ENCODE assay signal across 8 mouse cellular contexts in the genomic region with DNA sequence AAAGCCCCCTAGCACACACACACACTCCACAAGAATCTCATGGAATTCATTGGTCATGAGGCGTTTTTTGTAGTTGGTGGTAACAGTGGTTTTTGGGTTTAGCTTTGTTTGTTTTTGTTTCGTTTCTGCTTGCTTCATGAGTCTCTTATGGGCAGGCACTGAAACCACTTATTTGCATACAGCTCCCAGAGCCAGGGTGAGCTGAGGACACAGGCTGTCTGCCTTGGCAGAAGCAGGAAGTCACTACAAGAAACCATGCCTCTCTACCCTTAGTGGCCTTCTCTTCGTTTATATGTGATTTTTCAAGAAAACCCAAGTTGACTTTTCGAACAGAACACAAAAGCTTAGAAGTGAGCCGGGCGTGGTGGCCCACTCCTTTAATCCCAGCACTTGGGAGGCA.
DNase-seq lines count a peak whose midpoint lies in the region; ATAC-seq and TF ChIP-seq lines count a peak whose summit lies in the region.

No protein-coding gene starts in this region.

- intact Hi-C loops in left cerebral cortex, postnatal 14 days (cut with DNase I), result no loop called here
- intact Hi-C loops in left cerebral cortex, postnatal 36 days (cut with DNase I), result no loop called here

- H3K27me3 ChIP-seq in kidney, adult 2 months (replicated peaks; ENCODE audit: control insufficient read depth, insufficient read depth, low read length), result no peaks in the 10 kb centered on the region
- H3K27me3 ChIP-seq in forebrain, embryonic 14.5 days (replicated peaks; ENCODE audit: control insufficient read depth, insufficient read depth, low read length), result no peaks in the 10 kb centered on the region

- no peak overlapping the region for H3K4me3 ChIP-seq in kidney, adult 2 months (ENCODE audit: insufficient read depth, low read depth, low read length)
- H3K4me3 ChIP-seq in forebrain, embryonic 14.5 days (ENCODE audit: low read depth, low read length), result no peak overlapping the region

- peak; percentile 99 for ATAC-seq in megakaryocyte progenitor cell, adult 5-6 weeks (replicated peaks; ENCODE audit: poor library complexity)
- ATAC-seq in forebrain, embryonic 14.5 days, result no peak

- no peaks in the 10 kb centered on the region for H3K36me3 ChIP-seq in kidney, adult 2 months (ENCODE audit: control insufficient read depth, insufficient read depth, low read length)
- no peaks in the 10 kb centered on the region for H3K36me3 ChIP-seq in forebrain, embryonic 14.5 days (ENCODE audit: control insufficient read depth, insufficient read depth, low read length)

- H3K9me3 ChIP-seq in forebrain, embryonic 14.5 days (replicated peaks; ENCODE audit: control insufficient read depth, low read length), result no peaks in the 10 kb centered on the region

- DNase-seq in left cerebral cortex, postnatal 14 days (ENCODE audit: low spot score in 2 of 2), result peak; percentile 32 to 51
- DNase-seq in left cerebral cortex, postnatal 36 days (ENCODE audit: low spot score in 2 of 2), result no peak
- peak; percentile 65 for DNase-seq in adrenal gland, adult 2 months
- peak; percentile 88 for DNase-seq in kidney, adult 2 months
- peak; percentile 43 for DNase-seq in thymus, postnatal 4 days
- DNase-seq in cerebellum, adult 9-10 months, result no peak
- no peak for DNase-seq in forebrain, embryonic 14.5 days (ENCODE audit: low spot score)

- peaks cover 22% of the 10 kb centered on the region for H3K4me1 ChIP-seq in kidney, adult 2 months (ENCODE audit: control insufficient read depth, insufficient read depth, low read length)
- no peaks in the 10 kb centered on the region for H3K4me1 ChIP-seq in forebrain, embryonic 14.5 days (ENCODE audit: control insufficient read depth, insufficient read depth, low read length)

- no peak for TF ChIP-seq CTCF in kidney, adult 2 months (conservative IDR thresholded peaks at IDR 0.05; ENCODE audit: insufficient read depth, insufficient read length, low read depth, low read length)

- 28% methylated on average over 6 of the region's 6 CpGs for WGBS in kidney, adult 2 months
- 73% methylated on average over 6 of the region's 6 CpGs for WGBS in forebrain, embryonic 14.5 days

- TF ChIP-seq POLR2A in kidney, adult 2 months (IDR thresholded peaks at IDR 0.05; ENCODE audit: low read depth, low read length), result no peak

- H3K9ac ChIP-seq in forebrain, embryonic 14.5 days (ENCODE audit: low read length), result no peak overlapping the region

- H3K27ac ChIP-seq in kidney, adult 2 months (ENCODE audit: insufficient read depth, low read depth, low read length), result peak overlapping the region; percentile 77; the same call in 1 of the 2 replicates
- H3K27ac ChIP-seq in forebrain, embryonic 14.5 days (ENCODE audit: low read depth, low read length), result no peak overlapping the region

- H3K4me2 ChIP-seq in forebrain, embryonic 14.5 days (ENCODE audit: low read length), result no peak overlapping the region

Comparison
In these comparisons a context has a peak if more than half of its experiments do, and no peak if none do; other contexts are left out.
1. DNase-seq: peak in left cerebral cortex, postnatal 14 days (2 of 2), adrenal gland, adult 2 months (single experiment), kidney, adult 2 months (single experiment) and thymus, postnatal 4 days (single experiment); none in left cerebral cortex, postnatal 36 days (0 of 2), cerebellum, adult 9-10 months (single experiment) and forebrain, embryonic 14.5 days (single experiment).